Mouse (Mus musculus) layer of hippocampus, adult 18-20 months (tissue): Measurements from ENCODE around the gene Elfn1. TPM values are rescaled to one million over a fixed set of nuclear protein-coding genes. Genes with fewer than 3 reads are reported as not detected.

Experiments used
- DNase-seq, 2 experiments: peaks; one replicate each; pipeline ENCODE4 v3.0.0; 2022; ENCODE audit warnings: low spot score in 2 of 2
- total RNA-seq, 2 experiments: library from RNA; stranded (reverse); gene quantifications; 2 replicates each; pipeline ENCODE4 v1.2.3; 2021

The Elfn1 gene
- total RNA-seq, 2 experiments from 2014 or later: 24.4 to 32.3 TPM

DNA sequence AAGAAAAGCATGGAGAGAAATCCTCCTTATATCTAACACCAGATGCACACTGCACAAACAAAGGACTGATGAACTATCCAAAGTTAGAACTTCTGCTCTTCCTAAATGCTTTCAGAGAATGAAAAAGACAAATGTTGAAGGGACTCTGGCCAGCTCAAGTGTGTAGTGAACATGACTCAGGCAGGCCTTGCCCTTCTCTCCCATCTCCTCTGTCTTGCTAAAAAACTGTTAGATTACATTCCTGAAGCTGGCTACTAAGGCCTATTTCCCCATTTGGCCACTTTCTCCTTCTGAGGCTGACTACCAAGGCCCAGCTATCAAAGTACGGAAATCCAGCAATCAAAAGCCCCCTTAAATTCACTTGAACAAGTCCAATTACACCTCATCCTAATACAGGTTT lies 111.9 kb downstream of the Elfn1 start:
- DNase-seq: no peak

DNA sequence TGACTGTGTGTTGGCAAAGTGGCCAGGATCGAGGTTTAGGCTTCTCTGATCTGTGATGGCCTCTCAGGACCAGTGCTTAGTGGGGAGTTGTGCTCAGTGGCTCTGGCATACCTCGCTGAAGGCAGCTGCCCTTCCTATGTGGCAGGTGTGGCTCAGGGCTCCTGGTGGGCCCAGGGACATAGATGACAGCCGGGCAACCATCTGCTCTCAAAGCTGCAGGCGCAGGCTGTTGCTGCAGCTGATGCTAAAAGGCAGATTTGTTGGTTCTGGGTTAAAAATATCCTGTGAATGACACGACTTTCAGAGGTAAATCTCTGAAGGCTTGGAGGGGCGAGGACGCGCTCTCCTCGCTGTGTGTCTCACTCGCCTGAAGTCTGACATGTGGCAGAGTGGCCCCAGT lies 114.0 kb downstream of the Elfn1 start:
- peak; percentile 25 to 69 for DNase-seq

- DNase-seq: no peak
These were observed 115.1 kb downstream of the Elfn1 start for GRCm38 (mm10) chr5:140022861-140023260.

DNA sequence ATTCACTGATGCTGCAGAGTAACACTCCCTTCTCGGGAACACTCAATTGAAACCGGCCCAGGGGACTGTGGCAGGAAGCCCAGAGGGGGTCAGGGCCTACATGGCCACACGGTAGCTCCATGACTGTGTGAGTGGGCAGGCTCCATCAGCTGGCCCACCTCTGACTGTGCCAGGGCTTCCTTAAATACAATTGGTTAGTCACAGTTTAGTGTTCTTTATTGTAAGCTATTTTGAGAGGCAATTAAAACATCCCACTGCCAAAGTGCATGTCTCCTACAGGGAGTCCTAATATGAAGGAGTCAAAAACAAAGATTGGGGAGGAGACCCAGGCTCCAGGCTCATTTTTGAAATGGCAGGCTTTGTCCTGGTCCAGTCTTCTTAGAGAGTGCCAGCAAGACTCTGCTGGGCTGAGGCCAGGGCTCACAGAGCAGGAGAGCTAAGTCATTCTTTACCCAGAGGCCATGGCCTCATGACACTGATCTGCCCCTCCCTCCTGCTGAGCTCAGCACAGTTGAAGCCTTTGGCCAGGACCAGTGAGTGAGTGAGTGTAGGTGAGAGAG lies 116.3 kb downstream of the Elfn1 start:
- peak; percentile 11 to 44 for DNase-seq

Other genes with a start within 250 kb of the Elfn1 start
- 1 to 10 TPM; 1.1 to 1.5 TPM for gene Micall2, start 171.6 kb upstream of the Elfn1 start, total RNA-seq
- 10 to 100 TPM; 79.0 to 89.5 TPM for gene Ints1, start 132.3 kb upstream of the Elfn1 start, total RNA-seq
- 10 to 100 TPM; 10.3 to 13.0 TPM for gene Mafk, start 116.4 kb upstream of the Elfn1 start, total RNA-seq
- under 1 TPM in 1 of 2 experiments, not detected in 1; 0.30 TPM for gene Tmem184a, start 88.0 kb upstream of the Elfn1 start, total RNA-seq
- gene Gm26938, start 81.5 kb upstream of the Elfn1 start, total RNA-seq: not detected
- gene Psmg3, start 81.1 kb upstream of the Elfn1 start, total RNA-seq: 10 to 100 TPM; 20.7 to 21.8 TPM